Mouse (Mus musculus): ENCODE measurements around the gene Slc27a5. TPM values are rescaled to one million over a fixed set of nuclear protein-coding genes. Genes with fewer than 3 reads are reported as not detected.
A peak's percentile ranks its signal among the peaks of the same experiment; 100 is the strongest.

Gene Slc27a5
- total and polyA plus RNA-seq, 3 experiments = 0.04 TPM; not detected in 2

- H3K4me1 ChIP-seq (ENCODE audit: control insufficient read depth in 1 of 2, insufficient read depth in 2 of 2) = peaks cover 0 to 27% of the 10 kb centered on the region in 2 experiments; a peak in 2 of 4 replicates
- TF ChIP-seq USF1 (IDR thresholded peaks at IDR 0.05; ENCODE audit: low read depth, low read length) = no peak
- 0 out of 2 replicates have a peak, but pooled peaks have one; percentile 30 for TF ChIP-seq MAFK (IDR thresholded peaks at IDR 0.05; ENCODE audit: insufficient replicate concordance, low read length)
- no peak for TF ChIP-seq MXI1 (IDR thresholded peaks at IDR 0.05; ENCODE audit: low read depth, low read length)
- 0 out of 2 replicates have a peak, but pooled peaks have one; percentile 32 for TF ChIP-seq TCF12 (IDR thresholded peaks at IDR 0.05; ENCODE audit: low read depth, low read length)
- peak; percentile 52; the same call in 1 of the 2 replicates for TF ChIP-seq MAX (IDR thresholded peaks at IDR 0.05; ENCODE audit: low read length)
- peak; percentile 94 for TF ChIP-seq MYC (IDR thresholded peaks at IDR 0.05; ENCODE audit: low read depth, low read length)
- TF ChIP-seq RCOR1 (conservative IDR thresholded peaks at IDR 0.05; ENCODE audit: low read depth, low read length) = no peak
- peak; percentile 56 for TF ChIP-seq RAD21 (IDR thresholded peaks at IDR 0.05; ENCODE audit: low read depth, low read length)
- TF ChIP-seq SIN3A (IDR thresholded peaks at IDR 0.05; ENCODE audit: low read length) = no peak
- TF ChIP-seq CTCF (conservative IDR thresholded peaks at IDR 0.05 in 1 of 2, IDR thresholded peaks at IDR 0.05 in 1 of 2; ENCODE audit: low read depth in 2 of 2, low read length in 2 of 2) = peak in 1 of 2 experiments; percentile 76; a peak in 2 of 4 replicates
- TF ChIP-seq SMC3 (IDR thresholded peaks at IDR 0.05; ENCODE audit: low read depth, low read length) = peak; percentile 56
- TF ChIP-seq ZNF384 (IDR thresholded peaks at IDR 0.05; ENCODE audit: low read depth, low read length) = 0 out of 2 replicates have a peak, but pooled peaks have one; percentile 7
- dilution Hi-C loops (cut with MboI; ENCODE audit: extremely low pct_ligation_motif_present, extremely low pct_unique_long_range_greater_than_20kb, low sequenced_read_pairs) = no loop called here
- DNase-seq (ENCODE audit: extremely low read depth) = peak; percentile 53
- no peak overlapping the region for H3K4me3 ChIP-seq (replicated peaks in 1 of 3; ENCODE audit: low read depth in 2 of 3, low read length in 2 of 3, poor library complexity in 1 of 3)
- no peak overlapping the region for H3K4me2 ChIP-seq (ENCODE audit: insufficient read depth, low read depth, poor library complexity, severe bottlenecking)
- in situ Hi-C loops (cut with MboI; ENCODE audit: low pct_ligation_motif_present, low pct_unique_long_range_greater_than_20kb, low sequenced_read_pairs) = no loop called here
- no peaks in the 10 kb centered on the region for H3K9me3 ChIP-seq (replicated peaks; ENCODE audit: low read length)
- H3K36me3 ChIP-seq (replicated peaks in 1 of 2; ENCODE audit: control insufficient read depth in 1 of 2, insufficient read depth in 1 of 2, low read length in 1 of 2) = no peaks in the 10 kb centered on the region
- no peak overlapping the region for H3K27ac ChIP-seq (ENCODE audit: insufficient read depth, low read depth)
- H3K9ac ChIP-seq (ENCODE audit: insufficient read depth, low read depth) = no peak overlapping the region
- H3K27me3 ChIP-seq (replicated peaks) = no peaks in the 10 kb centered on the region
- no peaks in the 10 kb centered on the region for H3K79me2 ChIP-seq (replicated peaks; ENCODE audit: control insufficient read depth, extremely low read depth, insufficient read depth, poor library complexity, severe bottlenecking)
These were observed 43.1 kb downstream of the Slc27a5 start for GRCm38 (mm10) chr7:12954896-12955295.

GRCm38 (mm10) chr7:12949872-12950229, 48.1 kb downstream of the Slc27a5 start:
- dilution Hi-C loops (cut with MboI; ENCODE audit: extremely low pct_ligation_motif_present, extremely low pct_unique_long_range_greater_than_20kb, low sequenced_read_pairs) (no loop called here), in situ Hi-C loops (cut with MboI; ENCODE audit: low pct_ligation_motif_present, low pct_unique_long_range_greater_than_20kb, low sequenced_read_pairs) (no loop called here)
- peak overlapping the region; percentile 33 for H3K27ac ChIP-seq (ENCODE audit: insufficient read depth, low read depth)
- peak overlapping the region; percentile 89 for H3K4me2 ChIP-seq (ENCODE audit: insufficient read depth, low read depth, poor library complexity, severe bottlenecking)
- H3K27me3 ChIP-seq (replicated peaks) = no peaks in the 10 kb centered on the region
- H3K9me3 ChIP-seq (replicated peaks; ENCODE audit: low read length) = no peaks in the 10 kb centered on the region
- H3K4me3 ChIP-seq (replicated peaks in 1 of 3; ENCODE audit: low read depth in 2 of 3, low read length in 2 of 3, poor library complexity in 1 of 3) = peak overlapping the region; percentile 67 to 87 (median 78)
- no peaks in the 10 kb centered on the region for H3K36me3 ChIP-seq (replicated peaks in 1 of 2; ENCODE audit: control insufficient read depth in 1 of 2, insufficient read depth in 1 of 2, low read length in 1 of 2)
- H3K79me2 ChIP-seq (replicated peaks; ENCODE audit: control insufficient read depth, extremely low read depth, insufficient read depth, poor library complexity, severe bottlenecking) = no peaks in the 10 kb centered on the region
- TF ChIP-seq SIN3A (IDR thresholded peaks at IDR 0.05; ENCODE audit: low read length) (peak; percentile 3), IRF4 (IDR thresholded peaks at IDR 0.05; ENCODE audit: low read depth, low read length) (peak; percentile 4; the same call in 1 of the 2 replicates), ETS1 (conservative IDR thresholded peaks at IDR 0.05; ENCODE audit: low read depth, low read length) (no peak), ZKSCAN1 (IDR thresholded peaks at IDR 0.05; ENCODE audit: borderline replicate concordance, low read depth, low read length) (no peak)
- no peak for DNase-seq (ENCODE audit: extremely low read depth)
- peaks cover 0 to 33% of the 10 kb centered on the region in 2 experiments; a peak in 3 of 4 replicates for H3K4me1 ChIP-seq (ENCODE audit: control insufficient read depth in 1 of 2, insufficient read depth in 2 of 2)
- H3K9ac ChIP-seq (ENCODE audit: insufficient read depth, low read depth) = peak overlapping the region; percentile 87
